27 mouse cellular contexts compared by ENCODE assay signal in the genomic region with DNA sequence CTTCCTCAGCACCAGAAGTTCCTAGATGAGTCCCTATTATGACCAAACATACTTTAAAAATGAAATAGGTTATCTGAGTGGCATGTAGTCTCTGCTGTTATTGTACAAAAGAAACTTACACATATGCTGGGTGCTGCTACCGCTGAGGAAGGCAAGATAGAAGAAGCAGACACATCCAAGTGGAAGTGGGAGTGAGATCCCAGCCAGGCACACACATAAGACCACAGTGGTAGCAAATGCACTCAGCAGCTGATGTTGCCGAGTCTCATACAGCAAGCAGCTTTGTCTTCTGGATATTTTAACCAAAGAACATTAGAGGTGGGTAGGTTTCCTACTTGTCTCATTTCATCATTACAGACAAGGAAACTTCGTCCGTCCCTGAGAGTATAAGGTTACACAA.
A peak's percentile ranks its signal among the peaks of the same experiment; 100 is the strongest.
DNase-seq lines count a peak whose midpoint lies in the region; ATAC-seq lines count a peak whose summit lies in the region.
"Had no signal": no experiment of that assay in that cellular context is flagged by ENCODE, and none has a peak within 500 bp of the region (broad histone marks: within the 10 kb centered on the region; RNA-seq: fewer than 3 reads in every experiment).

No protein-coding gene starts in this region.

- no peak for ATAC-seq in hindbrain, embryonic 13.5 days (ENCODE audit: low FRiP score)
- ATAC-seq in hindbrain, embryonic 12.5 days (ENCODE audit: low FRiP score), result no peak
- no peak for ATAC-seq in midbrain, embryonic 11.5 days (ENCODE audit: low FRiP score)
- no peak for ATAC-seq in embryonic facial prominence, embryonic 14.5 days (ENCODE audit: low read depth)
- no peak for ATAC-seq in neural tube, embryonic 13.5 days (ENCODE audit: low read depth)
- ATAC-seq: forebrain, embryonic 16.5 days; intestine, embryonic 15.5 days; Patski had no signal

- peak; percentile 39 for DNase-seq in midbrain, embryonic 11.5 days (ENCODE audit: low spot score, missing footprints)
- DNase-seq in midbrain, embryonic 10.5 days (ENCODE audit: low spot score), result no peak
- no peak for DNase-seq in embryonic facial prominence, embryonic 14.5 days (ENCODE audit: low spot score)
- DNase-seq in cerebellum, adult 18-20 months, result no peak
- no peak for DNase-seq in urinary bladder, postnatal 25 days (ENCODE audit: low spot score)
- DNase-seq: adrenal gland, postnatal 10 days; cerebellum, adult 2 months; cerebellum, postnatal 25 days; gastrocnemius, postnatal 10 days; heart, postnatal 10 days; kidney, adult 2 months; kidney, postnatal 4 days; lung, embryonic 14.5 days; lung, postnatal 14 days; right cerebral cortex, postnatal 25 days; thymus, postnatal 14 days had no signal

- no peaks in the 10 kb centered on the region for H3K36me3 ChIP-seq in hindbrain, embryonic 13.5 days
- no peaks in the 10 kb centered on the region for H3K36me3 ChIP-seq in hindbrain, embryonic 12.5 days
- H3K36me3 ChIP-seq in midbrain, embryonic 11.5 days (ENCODE audit: control insufficient read depth, insufficient read depth, low read length), result no peaks in the 10 kb centered on the region
- H3K36me3 ChIP-seq in midbrain, embryonic 10.5 days, result no peaks in the 10 kb centered on the region
- no peaks in the 10 kb centered on the region for H3K36me3 ChIP-seq in embryonic facial prominence, embryonic 14.5 days (ENCODE audit: control insufficient read depth, insufficient read depth, low read length)
- H3K36me3 ChIP-seq in neural tube, embryonic 13.5 days, result no peaks in the 10 kb centered on the region
- H3K36me3 ChIP-seq: forebrain, embryonic 10.5 days; heart, embryonic 13.5 days; intestine, embryonic 15.5 days; liver, embryonic 15.5 days; stomach, embryonic 15.5 days had no signal

- peak overlapping the region; percentile 71 for H3K4me2 ChIP-seq in hindbrain, embryonic 13.5 days
- no peak overlapping the region for H3K4me2 ChIP-seq in hindbrain, embryonic 12.5 days (replicated peaks)
- H3K4me2 ChIP-seq in midbrain, embryonic 11.5 days, result no peak overlapping the region
- peak overlapping the region; percentile 80; the same call in 1 of the 2 replicates for H3K4me2 ChIP-seq in embryonic facial prominence, embryonic 14.5 days (ENCODE audit: low read depth, low read length)
- H3K4me2 ChIP-seq in neural tube, embryonic 13.5 days, result peak overlapping the region; percentile 78
- H3K4me2 ChIP-seq: heart, embryonic 13.5 days; intestine, embryonic 15.5 days; liver, embryonic 15.5 days; lung, embryonic 14.5 days; stomach, embryonic 15.5 days had no signal

- H3K27me3 ChIP-seq in hindbrain, embryonic 13.5 days, result no peaks in the 10 kb centered on the region
- no peaks in the 10 kb centered on the region for H3K27me3 ChIP-seq in hindbrain, embryonic 12.5 days
- no peaks in the 10 kb centered on the region for H3K27me3 ChIP-seq in midbrain, embryonic 11.5 days (ENCODE audit: control insufficient read depth, insufficient read depth, low read length)
- peaks cover 14% of the 10 kb centered on the region for H3K27me3 ChIP-seq in midbrain, embryonic 10.5 days (ENCODE audit: low read depth, poor library complexity, severe bottlenecking)
- no peaks in the 10 kb centered on the region for H3K27me3 ChIP-seq in embryonic facial prominence, embryonic 14.5 days (replicated peaks; ENCODE audit: control insufficient read depth, insufficient read depth, low read length)
- no peaks in the 10 kb centered on the region for H3K27me3 ChIP-seq in neural tube, embryonic 13.5 days
- H3K27me3 ChIP-seq: heart, embryonic 13.5 days; intestine, embryonic 15.5 days; Patski; stomach, embryonic 15.5 days had no signal

- H3K4me3 ChIP-seq in hindbrain, embryonic 13.5 days, result peak overlapping the region; percentile 1
- H3K4me3 ChIP-seq in hindbrain, embryonic 12.5 days, result no peak overlapping the region
- no peak overlapping the region for H3K4me3 ChIP-seq in midbrain, embryonic 11.5 days (ENCODE audit: low read depth, low read length)
- H3K4me3 ChIP-seq in midbrain, embryonic 10.5 days, result no peak overlapping the region
- no peak overlapping the region for H3K4me3 ChIP-seq in embryonic facial prominence, embryonic 14.5 days (ENCODE audit: low read depth, low read length)
- peak overlapping the region; percentile 81 for H3K4me3 ChIP-seq in neural tube, embryonic 13.5 days
- H3K4me3 ChIP-seq: forebrain, embryonic 10.5 days; heart, embryonic 13.5 days; intestine, embryonic 15.5 days; liver, embryonic 15.5 days; stomach, embryonic 15.5 days had no signal

- 82% methylated on average over 4 of the region's 4 CpGs for WGBS in hindbrain, embryonic 13.5 days
- 75% methylated on average over 4 of the region's 4 CpGs for WGBS in hindbrain, embryonic 12.5 days
- 84% methylated on average over 4 of the region's 4 CpGs for whole genome bisulfite sequencing in midbrain, embryonic 11.5 days
- WGBS in midbrain, embryonic 10.5 days, result 78% methylated on average over 4 of the region's 4 CpGs
- 62% methylated on average over 4 of the region's 4 CpGs for WGBS in embryonic facial prominence, embryonic 14.5 days
- 82% methylated on average over 4 of the region's 4 CpGs for WGBS in neural tube, embryonic 13.5 days

- no peaks in the 10 kb centered on the region for H3K9me3 ChIP-seq in hindbrain, embryonic 13.5 days
- no peaks in the 10 kb centered on the region for H3K9me3 ChIP-seq in hindbrain, embryonic 12.5 days (replicated peaks)
- H3K9me3 ChIP-seq in midbrain, embryonic 11.5 days (ENCODE audit: control insufficient read depth, low read length), result no peaks in the 10 kb centered on the region
- no peaks in the 10 kb centered on the region for H3K9me3 ChIP-seq in midbrain, embryonic 10.5 days (replicated peaks)
- H3K9me3 ChIP-seq in embryonic facial prominence, embryonic 14.5 days (ENCODE audit: control insufficient read depth, low read length), result no peaks in the 10 kb centered on the region
- H3K9me3 ChIP-seq in neural tube, embryonic 13.5 days, result no peaks in the 10 kb centered on the region
- H3K9me3 ChIP-seq: forebrain, embryonic 10.5 days; heart, embryonic 13.5 days; intestine, embryonic 15.5 days; liver, embryonic 15.5 days; stomach, embryonic 15.5 days had no signal

- peak overlapping the region; percentile 26 for H3K9ac ChIP-seq in hindbrain, embryonic 13.5 days
- no peak overlapping the region for H3K9ac ChIP-seq in hindbrain, embryonic 12.5 days
- H3K9ac ChIP-seq in midbrain, embryonic 11.5 days (ENCODE audit: low read length), result no peak overlapping the region
- no peak overlapping the region for H3K9ac ChIP-seq in embryonic facial prominence, embryonic 14.5 days (ENCODE audit: low read depth, low read length)
- peak overlapping the region; percentile 55 for H3K9ac ChIP-seq in neural tube, embryonic 13.5 days
- H3K9ac ChIP-seq: heart, embryonic 13.5 days; intestine, embryonic 15.5 days; liver, embryonic 15.5 days; lung, embryonic 14.5 days; stomach, embryonic 15.5 days had no signal

- H3K27ac ChIP-seq in hindbrain, embryonic 13.5 days, result 0 out of 2 replicates have a peak overlapping the region, but pooled peaks have one; percentile 18
- H3K27ac ChIP-seq in hindbrain, embryonic 12.5 days, result no peak overlapping the region
- no peak overlapping the region for H3K27ac ChIP-seq in midbrain, embryonic 11.5 days (ENCODE audit: low read depth, low read length)
- no peak overlapping the region for H3K27ac ChIP-seq in midbrain, embryonic 10.5 days (replicated peaks)
- H3K27ac ChIP-seq in embryonic facial prominence, embryonic 14.5 days (replicated peaks; ENCODE audit: low read depth, low read length), result no peak overlapping the region
- H3K27ac ChIP-seq in neural tube, embryonic 13.5 days (replicated peaks), result peak overlapping the region; percentile 54
- H3K27ac ChIP-seq: forebrain, embryonic 10.5 days; heart, embryonic 13.5 days; intestine, embryonic 15.5 days; kidney, postnatal 0 days; liver, embryonic 15.5 days; stomach, embryonic 15.5 days had no signal

- H3K4me1 ChIP-seq in hindbrain, embryonic 13.5 days (replicated peaks), result peaks cover 19% of the 10 kb centered on the region
- peaks cover 9% of the 10 kb centered on the region for H3K4me1 ChIP-seq in hindbrain, embryonic 12.5 days
- peaks cover 4% of the 10 kb centered on the region for H3K4me1 ChIP-seq in midbrain, embryonic 11.5 days (ENCODE audit: control insufficient read depth, insufficient read depth, low read length)
- H3K4me1 ChIP-seq in midbrain, embryonic 10.5 days, result peaks cover 17% of the 10 kb centered on the region
- H3K4me1 ChIP-seq in embryonic facial prominence, embryonic 14.5 days (ENCODE audit: control insufficient read depth, insufficient read depth, low read length), result peaks cover 6% of the 10 kb centered on the region
- peaks cover 21% of the 10 kb centered on the region; the same call in 1 of the 2 replicates for H3K4me1 ChIP-seq in neural tube, embryonic 13.5 days (replicated peaks)
- H3K4me1 ChIP-seq: intestine, embryonic 15.5 days; liver, embryonic 15.5 days; stomach, embryonic 15.5 days had no signal

Comparison
In these comparisons a context has a peak if more than half of its experiments do, and no peak if none do; other contexts are left out.
1. H3K27ac ChIP-seq: peak in hindbrain, embryonic 13.5 days (single experiment) and neural tube, embryonic 13.5 days (single experiment); none in hindbrain, embryonic 12.5 days (single experiment), midbrain, embryonic 11.5 days (single experiment), midbrain, embryonic 10.5 days (single experiment) and embryonic facial prominence, embryonic 14.5 days (single experiment).
2. H3K4me2 ChIP-seq: peak in hindbrain, embryonic 13.5 days (single experiment), embryonic facial prominence, embryonic 14.5 days (single experiment) and neural tube, embryonic 13.5 days (single experiment); none in hindbrain, embryonic 12.5 days (single experiment) and midbrain, embryonic 11.5 days (single experiment).
3. H3K4me3 ChIP-seq: peak in hindbrain, embryonic 13.5 days (single experiment) and neural tube, embryonic 13.5 days (single experiment); none in hindbrain, embryonic 12.5 days (single experiment), midbrain, embryonic 11.5 days (single experiment), midbrain, embryonic 10.5 days (single experiment) and embryonic facial prominence, embryonic 14.5 days (single experiment).
4. H3K9ac ChIP-seq: peak in hindbrain, embryonic 13.5 days (single experiment) and neural tube, embryonic 13.5 days (single experiment); none in hindbrain, embryonic 12.5 days (single experiment), midbrain, embryonic 11.5 days (single experiment) and embryonic facial prominence, embryonic 14.5 days (single experiment).